Mouse (Mus musculus) forebrain, embryonic 11.5 days (tissue): ENCODE data around the gene 4933407L21Rik. TPM values are rescaled to one million over a fixed set of nuclear protein-coding genes. Genes with fewer than 3 reads are reported as not detected.
"Not testable (repeated sequence)": the region's sequence is repeated elsewhere in the genome, so short reads cannot be mapped to it uniquely, and the experiment has no call there.

Experiments used
- ATAC-seq: fragments of 200-750 bp; cut with Nextera tagmentation; replicated peaks from 2 replicates; pipeline ENCODE4 v1.8.0; 2017; ENCODE audit warnings: moderate TSS enrichment; ENCODE audit not compliant: low FRiP score
- DNase-seq: peaks from one replicate; pipeline ENCODE4 v3.0.0-alpha.2; 2017; ENCODE audit warnings: low spot score
- H3K27ac ChIP-seq: fragments of 300-500 bp; sonication (generic); 2 replicates; pipeline ENCODE4 v1.5.1; 2014; ENCODE audit warnings: low read depth, low read length
- H3K27me3 ChIP-seq: fragments of 300-500 bp; sonication (generic); 2 replicates; pipeline ENCODE4 v1.6.1; 2014; ENCODE audit warnings: mild to moderate bottlenecking, low read length, mixed read lengths; ENCODE audit not compliant: control insufficient read depth, insufficient read depth
- H3K36me3 ChIP-seq: fragments of 300-500 bp; sonication (generic); 2 replicates; pipeline ENCODE4 v1.6.1; 2014; ENCODE audit warnings: mild to moderate bottlenecking, low read length, moderate library complexity, mixed read lengths; ENCODE audit not compliant: control insufficient read depth, insufficient read depth
- H3K4me1 ChIP-seq: fragments of 300-500 bp; sonication (generic); replicated peaks from 2 replicates; pipeline ENCODE4 v1.6.1; 2014; ENCODE audit warnings: low read length, mixed read lengths; ENCODE audit not compliant: control insufficient read depth, insufficient read depth
- H3K4me2 ChIP-seq: fragments of 300-500 bp; sonication (generic); 2 replicates; pipeline ENCODE4 v1.6.1; 2014; ENCODE audit warnings: low read depth, mild to moderate bottlenecking, low read length, moderate library complexity, mixed read lengths; ENCODE audit not compliant: severe bottlenecking
- H3K4me3 ChIP-seq: fragments of 300-500 bp; sonication (generic); 2 replicates; pipeline ENCODE4 v1.5.1; 2014; ENCODE audit warnings: low read depth, low read length
- H3K9ac ChIP-seq: fragments of 300-500 bp; sonication (generic); 2 replicates; pipeline ENCODE4 v1.6.1; 2014; ENCODE audit warnings: low read length
- H3K9me3 ChIP-seq: fragments of 300-500 bp; sonication (generic); 2 replicates; pipeline ENCODE4 v1.6.1; 2016; ENCODE audit warnings: low read length, mixed read lengths; ENCODE audit not compliant: control insufficient read depth
- WGBS: fragments of 180-500 bp; shearing (Covaris S2); extraction: QIAGEN DNeasy Blood & Tissue Kit; methylation state at CpG from one replicate; pipeline ENCODE4 v1.1.7; 2014; 5-methylcytosine and 5-hydroxymethylcytosine counted together
- polyA plus RNA-seq: library from polyadenylated mRNA; unstranded; fragments of >200 nt; fragmentation: Nextera tagmentation; extraction: Ambion mirVana; gene quantifications from 2 replicates; pipeline ENCODE4 v1.2.1, GENCODE M21; 2014

4933407L21Rik gene
- polyA plus RNA-seq, 1 experiment from 2014 or later = 1.1 TPM

DNA sequence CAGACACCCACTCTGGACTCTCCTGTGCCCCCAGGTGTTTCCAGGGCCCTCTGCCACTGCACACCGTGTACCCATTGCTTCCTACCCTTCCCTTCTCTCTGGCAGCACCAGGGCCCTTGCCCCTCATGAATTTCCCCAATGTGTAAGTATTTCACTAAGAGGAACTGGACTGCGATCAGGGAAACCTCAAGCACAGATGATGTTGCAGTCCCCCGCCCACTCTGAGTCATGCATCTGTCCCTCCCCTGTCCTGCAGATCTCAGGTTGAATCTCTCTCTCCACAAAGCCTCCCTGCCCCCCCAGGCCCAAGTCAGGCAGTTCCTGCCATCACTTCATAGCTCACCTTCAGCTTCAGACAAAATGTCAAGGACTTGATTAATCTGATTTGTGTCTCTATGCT, 49.4 kb downstream of the 4933407L21Rik start:
- DNase-seq = no peak

DNA sequence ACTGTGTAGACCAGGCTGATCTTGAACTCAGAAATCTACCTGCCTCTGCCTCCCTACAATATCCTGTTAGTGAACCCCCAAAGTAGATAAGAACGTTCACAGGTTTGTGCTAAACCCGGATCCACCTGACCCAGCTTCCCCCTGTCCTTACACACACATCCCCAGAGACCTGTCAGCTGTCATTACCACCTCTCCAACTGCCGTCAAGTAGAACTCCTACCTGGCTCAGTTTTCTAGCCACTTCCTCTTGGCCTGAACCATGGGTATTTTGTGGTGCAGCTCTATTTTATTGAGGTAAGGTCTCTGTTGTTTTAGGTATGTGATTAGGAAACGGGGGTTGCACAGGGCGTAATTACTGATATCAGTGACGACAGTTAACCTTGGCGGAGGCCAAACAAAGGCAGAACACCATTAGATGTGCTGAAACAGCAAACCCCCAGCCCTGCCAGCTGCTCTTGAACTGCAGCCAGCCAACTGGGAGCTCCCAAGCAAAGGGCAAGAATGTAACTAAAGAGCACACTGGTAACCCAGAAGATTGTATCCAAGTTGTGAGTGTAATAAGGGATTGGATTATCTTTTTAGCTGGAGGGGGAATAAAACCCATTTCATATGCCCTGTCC, 53.6 kb downstream of the 4933407L21Rik start:
- 76% methylated on average over 7 of the region's 7 CpGs for WGBS
- DNase-seq (no peak), ATAC-seq (no peak)

More for the DNA sequence above, 49.4 kb downstream of the 4933407L21Rik start:
- no peak overlapping the region for H3K4me2 ChIP-seq
- no peak overlapping the region for H3K9ac ChIP-seq
- H3K4me1 ChIP-seq = no peaks in the 10 kb centered on the region
- H3K9me3 ChIP-seq = no peaks in the 10 kb centered on the region
- no peak for ATAC-seq
- H3K4me3 ChIP-seq = no peak overlapping the region
- no peaks in the 10 kb centered on the region for H3K27me3 ChIP-seq
- H3K36me3 ChIP-seq = no peaks in the 10 kb centered on the region
- whole genome bisulfite sequencing = 76% methylated on average over 3 of the region's 3 CpGs
- no peak overlapping the region for H3K27ac ChIP-seq

DNA sequence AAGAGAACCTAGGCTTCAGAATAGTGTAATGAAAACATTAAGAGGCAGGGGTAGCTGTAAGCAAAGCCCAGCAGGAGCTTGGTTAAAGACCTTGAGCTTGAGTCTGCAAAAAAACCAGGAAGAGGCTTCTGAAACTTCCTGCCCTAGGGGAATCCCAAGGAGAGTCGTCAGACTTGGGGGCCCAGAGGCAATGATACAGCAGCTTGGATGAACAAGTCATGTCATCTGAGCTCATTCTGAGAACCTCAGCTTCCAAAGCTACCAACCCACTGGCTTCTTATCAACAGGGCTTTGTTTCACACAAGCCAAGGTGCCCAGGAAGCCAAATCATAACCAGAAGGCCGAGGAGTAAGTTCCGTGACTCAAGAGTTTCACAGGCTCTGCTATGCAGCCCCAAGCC, 57.5 kb downstream of the 4933407L21Rik start:
- Histone ChIP-seq H3K27ac (no peak overlapping the region), H3K9ac (no peak overlapping the region), H3K4me1 (no peaks in the 10 kb centered on the region), H3K27me3 (no peaks in the 10 kb centered on the region), H3K36me3 (no peaks in the 10 kb centered on the region), H3K9me3 (no peaks in the 10 kb centered on the region), H3K4me3 (no peak overlapping the region), H3K4me2 (no peak overlapping the region)
- ATAC-seq = no peak
- 83% methylated on average over 3 of the region's 3 CpGs for WGBS
- no peak for DNase-seq

More for the DNA sequence above, 53.6 kb downstream of the 4933407L21Rik start:
- Histone ChIP-seq H3K4me1 (no peaks in the 10 kb centered on the region), H3K9ac (no peak overlapping the region), H3K4me3 (no peak overlapping the region), H3K27ac (no peak overlapping the region), H3K36me3 (no peaks in the 10 kb centered on the region), H3K27me3 (no peaks in the 10 kb centered on the region), H3K4me2 (no peak overlapping the region), H3K9me3 (no peaks in the 10 kb centered on the region)

DNA sequence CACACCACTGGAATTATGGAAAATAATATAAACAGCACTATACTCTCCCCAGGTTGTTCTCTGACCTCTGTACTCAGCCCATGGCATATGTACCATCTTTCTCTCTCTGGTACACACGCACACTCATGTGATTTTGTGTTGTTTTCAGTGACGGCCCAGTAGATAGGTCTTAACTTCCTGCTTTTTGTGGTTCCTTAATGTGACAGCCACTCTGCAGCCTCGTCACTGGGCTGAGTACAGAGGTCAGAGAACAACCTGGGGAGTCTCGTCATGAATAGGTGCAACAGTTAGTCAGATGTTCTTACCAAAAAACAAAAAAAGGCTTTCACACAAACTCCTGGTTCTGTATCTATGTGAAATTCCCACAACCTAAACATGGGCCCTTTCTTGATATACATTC, 60.1 kb downstream of the 4933407L21Rik start:
- H3K27ac ChIP-seq = no peak overlapping the region
- no peaks in the 10 kb centered on the region for H3K4me1 ChIP-seq
- H3K27me3 ChIP-seq = no peaks in the 10 kb centered on the region
- ATAC-seq (no peak), DNase-seq (no peak)
- no peaks in the 10 kb centered on the region for H3K9me3 ChIP-seq
- H3K4me2 ChIP-seq = no peak overlapping the region
- no peak overlapping the region for H3K4me3 ChIP-seq
- H3K9ac ChIP-seq = no peak overlapping the region
- no peaks in the 10 kb centered on the region for H3K36me3 ChIP-seq
- 80% methylated on average over 4 of the region's 4 CpGs for WGBS

DNA sequence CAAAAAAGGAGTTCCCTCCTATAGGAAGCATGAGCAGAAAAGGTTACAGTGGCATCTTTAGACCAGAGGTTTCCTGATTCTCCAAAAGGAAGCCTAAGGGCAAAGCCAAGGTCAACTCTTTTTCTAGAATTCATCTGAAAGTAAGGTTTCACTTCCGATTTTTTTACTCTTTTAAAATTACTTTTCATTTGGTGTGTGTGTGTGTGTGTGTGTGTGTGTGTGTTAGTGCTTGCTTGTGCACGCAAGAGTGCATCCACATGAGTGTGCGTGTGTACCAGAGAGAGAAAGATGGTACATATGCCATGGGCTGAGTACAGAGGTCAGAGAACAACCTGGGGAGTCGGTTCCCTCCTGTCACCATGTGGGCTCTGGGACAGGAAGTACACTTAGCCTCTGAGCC, 60.6 kb downstream of the 4933407L21Rik start:
- not testable (repeated sequence) for H3K4me3 ChIP-seq, H3K27me3 ChIP-seq, H3K4me1 ChIP-seq, H3K9me3 ChIP-seq, ATAC-seq, H3K9ac ChIP-seq, DNase-seq, H3K27ac ChIP-seq, H3K36me3 ChIP-seq, H3K4me2 ChIP-seq
- 86% methylated on average over 4 of the region's 4 CpGs for WGBS

Other genes starting within 250 kb of the 4933407L21Rik start
- 1.0 and 1.3 TPM in 2 replicates for gene A630001G21Rik, start 149.8 kb upstream of the 4933407L21Rik start, polyA plus RNA-seq
- 59.7 and 62.3 TPM in 2 replicates for gene Cab39, start 135.0 kb upstream of the 4933407L21Rik start, polyA plus RNA-seq
- 65.3 and 74.7 TPM in 2 replicates for gene Itm2c, start 34.2 kb upstream of the 4933407L21Rik start, polyA plus RNA-seq
- gene Gpr55, start 32.5 kb downstream of the 4933407L21Rik start, polyA plus RNA-seq = not detected in 2 replicates
- gene Spata3, start 88.3 kb downstream of the 4933407L21Rik start, polyA plus RNA-seq = not detected in 2 replicates
- 0.07 and 0.36 TPM in 2 replicates for gene 2810459M11Rik, start 117.4 kb downstream of the 4933407L21Rik start, polyA plus RNA-seq
- gene Psmd1, start 135.9 kb downstream of the 4933407L21Rik start, polyA plus RNA-seq = 221 and 225 TPM in 2 replicates
- gene Htr2b, start 183.5 kb downstream of the 4933407L21Rik start, polyA plus RNA-seq = 0.19 and 0.73 TPM in 2 replicates
- gene Gm21972, start 205.2 kb downstream of the 4933407L21Rik start, polyA plus RNA-seq = not detected in 2 replicates
- 40.8 and 41.9 TPM in 2 replicates for gene Armc9, start 226.3 kb downstream of the 4933407L21Rik start, polyA plus RNA-seq